Mouse (Mus musculus) adrenal gland, adult 18-20 months (tissue): Measurements from ENCODE around the gene Nudt21. TPM values are rescaled to one million over a fixed set of nuclear protein-coding genes. Genes with fewer than 3 reads are reported as not detected.

Source experiments
- DNase-seq, 2 experiments: peaks; one replicate each; pipeline ENCODE4 v3.0.0; 2021 to 2022; ENCODE audit warnings: low spot score in 2 of 2
- long read RNA-seq, 2 experiments: library from polyadenylated mRNA; stranded (forward); transcript quantifications; one replicate each; pipeline ENCODE4 v2.0.0; 2021
- total RNA-seq, 2 experiments: library from RNA; stranded (reverse); gene quantifications; 1 replicate in 1 of 2; 2 replicates in 1 of 2; pipeline ENCODE4 v1.2.3; 2021

The Nudt21 gene
- total RNA-seq = 10 to 100 TPM; 29.4 to 33.1 TPM
- long read RNA-seq, experiment 1, full-length matches to known transcripts = 16 of 17 reads
- long read RNA-seq, experiment 1, partial matches to known transcripts = 0 of 17 reads
- long read RNA-seq, experiment 1, other reads (novel, unspliced or antisense) = 1 of 17 reads
- long read RNA-seq, experiment 2, full-length matches to known transcripts = 64 of 68 reads
- long read RNA-seq, experiment 2, partial matches to known transcripts = 0 of 68 reads
- long read RNA-seq, experiment 2, other reads (novel, unspliced or antisense) = 4 of 68 reads

- peak; percentile 79 to 81 for DNase-seq
Observed at GRCm38 (mm10) chr8:94036944-94037524, at the start of gene Nudt21, which contains the start of gene Ogfod1. TSS of gene Nudt21 (minus strand) at chr8:94037031. TSS of gene Ogfod1 (plus strand) at chr8:94037198.

- DNase-seq = no peak
Observed at GRCm38 (mm10) chr8:94076461-94077192, 39.8 kb upstream of the Nudt21 start.

- no peak for DNase-seq
Observed at GRCm38 (mm10) chr8:94068793-94069192, 32.0 kb upstream of the Nudt21 start.

- DNase-seq = no peak
Observed at GRCm38 (mm10) chr8:94066121-94066863, 29.5 kb upstream of the Nudt21 start.

GRCm38 (mm10) chr8:94057157-94057854, 20.5 kb upstream of the Nudt21 start:
- peak; percentile 39 to 48 for DNase-seq

GRCm38 (mm10) chr8:94052696-94053095, 15.9 kb upstream of the Nudt21 start:
- no peak for DNase-seq

GRCm38 (mm10) chr8:94047845-94048244, 11.0 kb upstream of the Nudt21 start:
- no peak for DNase-seq

- DNase-seq = no peak
Observed at GRCm38 (mm10) chr8:94037806-94038205, 975 bp upstream of the Nudt21 start.

GRCm38 (mm10) chr8:94036541-94036940, 290 bp downstream of the Nudt21 start:
- DNase-seq = peak; percentile 42 to 50

GRCm38 (mm10) chr8:94035200-94035599, 1.6 kb downstream of the Nudt21 start:
- DNase-seq = no peak

- DNase-seq = no peak
Observed at GRCm38 (mm10) chr8:94033601-94034000, 3.2 kb downstream of the Nudt21 start.

GRCm38 (mm10) chr8:94029701-94030100, 7.1 kb downstream of the Nudt21 start:
- DNase-seq = no peak

- DNase-seq = no peak
Observed at GRCm38 (mm10) chr8:94023916-94024315, 12.9 kb downstream of the Nudt21 start.

GRCm38 (mm10) chr8:94013026-94013612, 23.7 kb downstream of the Nudt21 start:
- DNase-seq = no peak

GRCm38 (mm10) chr8:94012013-94012951, 24.5 kb downstream of the Nudt21 start, which contains the start of gene Amfr:
TSS of gene Amfr (minus strand) at chr8:94012842.
- peak; percentile 77 to 79 for DNase-seq

GRCm38 (mm10) chr8:94011076-94012012, 25.5 kb downstream of the Nudt21 start:
- DNase-seq = no peak

- DNase-seq = no peak
Observed at GRCm38 (mm10) chr8:94010101-94010705, 26.6 kb downstream of the Nudt21 start.
